ENCODE assay signal across 18 mouse cellular contexts in genomic region chr3:129195036-129195435, GRCm38 (mm10). TPM values are rescaled to one million over a fixed set of nuclear protein-coding genes. Genes with fewer than 3 reads are reported as not detected.
A peak's percentile ranks its signal among the peaks of the same experiment; 100 is the strongest.
DNase-seq lines count a peak whose midpoint lies in the region; ATAC-seq and TF ChIP-seq lines count a peak whose summit lies in the region.
"Had no signal": no experiment of that assay in that cellular context is flagged by ENCODE, and none has a peak within 500 bp of the region (broad histone marks: within the 10 kb centered on the region; RNA-seq: fewer than 3 reads in every experiment).

No protein-coding gene starts in this region.

- no peak overlapping the region for H3K9ac ChIP-seq in intestine, embryonic 14.5 days (ENCODE audit: low read length)
- no peak overlapping the region for H3K9ac ChIP-seq in intestine, postnatal 0 days (ENCODE audit: low read depth, low read length)
- no peak overlapping the region for H3K9ac ChIP-seq in limb, embryonic 11.5 days (ENCODE audit: low read length)
- H3K9ac ChIP-seq: heart, embryonic 12.5 days; liver, embryonic 13.5 days; lung, embryonic 15.5 days had no signal

- no peaks in the 10 kb centered on the region for H3K36me3 ChIP-seq in intestine, embryonic 14.5 days (ENCODE audit: control insufficient read depth, insufficient read depth, low read length)
- H3K36me3 ChIP-seq in intestine, postnatal 0 days (ENCODE audit: control insufficient read depth, insufficient read depth), result no peaks in the 10 kb centered on the region
- no peaks in the 10 kb centered on the region for H3K36me3 ChIP-seq in limb, embryonic 11.5 days (ENCODE audit: control insufficient read depth, insufficient read depth, low read length)
- H3K36me3 ChIP-seq: heart, embryonic 12.5 days; liver, embryonic 13.5 days; lung, embryonic 15.5 days had no signal

- no peak overlapping the region for H3K27ac ChIP-seq in intestine, embryonic 14.5 days (ENCODE audit: low read depth)
- H3K27ac ChIP-seq in intestine, postnatal 0 days (ENCODE audit: low read depth, low read length), result no peak overlapping the region
- no peak overlapping the region for H3K27ac ChIP-seq in limb, embryonic 11.5 days (replicated peaks; ENCODE audit: low read depth, low read length)
- H3K27ac ChIP-seq: liver, embryonic 13.5 days; lung, embryonic 15.5 days had no signal

- no peak for TF ChIP-seq POLR2A in brain, embryonic 14.5 days (IDR thresholded peaks at IDR 0.05; ENCODE audit: borderline replicate concordance, extremely low read depth, insufficient read depth, insufficient read length, poor library complexity, severe bottlenecking)

- no peaks in the 10 kb centered on the region for H3K9me3 ChIP-seq in intestine, embryonic 14.5 days (ENCODE audit: control insufficient read depth, low read length)
- no peaks in the 10 kb centered on the region for H3K9me3 ChIP-seq in intestine, postnatal 0 days (ENCODE audit: control insufficient read depth)
- no peaks in the 10 kb centered on the region for H3K9me3 ChIP-seq in limb, embryonic 11.5 days (ENCODE audit: control insufficient read depth, low read length)
- H3K9me3 ChIP-seq: heart, embryonic 12.5 days; liver, embryonic 13.5 days; lung, embryonic 15.5 days had no signal

- 0 out of 2 replicates have a peak, but pooled peaks cover 2% of the 10 kb centered on the region for H3K4me1 ChIP-seq in intestine, embryonic 14.5 days (replicated peaks; ENCODE audit: control insufficient read depth, insufficient read depth, low read length)
- no peaks in the 10 kb centered on the region for H3K4me1 ChIP-seq in intestine, postnatal 0 days (replicated peaks; ENCODE audit: control insufficient read depth, insufficient read depth, low read length)
- H3K4me1 ChIP-seq in limb, embryonic 11.5 days (ENCODE audit: control insufficient read depth, insufficient read depth, low read length), result peaks cover 7% of the 10 kb centered on the region; the same call in 1 of the 2 replicates
- H3K4me1 ChIP-seq: liver, embryonic 13.5 days had no signal

- no peak overlapping the region for H3K4me3 ChIP-seq in intestine, embryonic 14.5 days (ENCODE audit: low read depth, low read length)
- H3K4me3 ChIP-seq in intestine, postnatal 0 days (ENCODE audit: low read depth, low read length), result no peak overlapping the region
- no peak overlapping the region for H3K4me3 ChIP-seq in limb, embryonic 11.5 days (ENCODE audit: low read depth, low read length)
- H3K4me3 ChIP-seq: heart, embryonic 12.5 days; liver, embryonic 13.5 days; lung, embryonic 15.5 days had no signal

- TF ChIP-seq CTCF in intestine, postnatal 0 days (IDR thresholded peaks at IDR 0.05; ENCODE audit: low read depth), result no peak
- TF ChIP-seq CTCF in brain, embryonic 14.5 days (IDR thresholded peaks at IDR 0.05; ENCODE audit: borderline replicate concordance, extremely low read depth, insufficient read depth, insufficient read length), result no peak

- H3K27me3 ChIP-seq in intestine, embryonic 14.5 days (replicated peaks; ENCODE audit: control insufficient read depth, insufficient read depth, low read length), result peaks cover 80% of the 10 kb centered on the region
- H3K27me3 ChIP-seq in intestine, postnatal 0 days (replicated peaks; ENCODE audit: control insufficient read depth, insufficient read depth, low read length), result peaks cover 59% of the 10 kb centered on the region
- H3K27me3 ChIP-seq in limb, embryonic 11.5 days (ENCODE audit: control insufficient read depth, insufficient read depth, low read length), result peaks cover 57% of the 10 kb centered on the region

- peak; percentile 53 for DNase-seq in embryo, embryonic 10.5 days (ENCODE audit: low spot score)
- no peak for DNase-seq in embryo, embryonic 10 days (ENCODE audit: low spot score)
- peak; percentile 63 for DNase-seq in intestine, embryonic 14.5 days (ENCODE audit: low spot score)
- DNase-seq in brain, embryonic 14.5 days (ENCODE audit: low read depth), result peak; percentile 43
- DNase-seq in limb, embryonic 11.5 days (ENCODE audit: low spot score), result peak; percentile 63
- no peak for DNase-seq in gastrocnemius, adult 8-10 months (ENCODE audit: low spot score in 2 of 2)
- no peak for DNase-seq in MN1 (ENCODE audit: low spot score)
- DNase-seq: adrenal gland, postnatal 10 days; cerebellum, adult 8-10 months; heart, postnatal 36 days; liver, embryonic 13.5 days had no signal

- ATAC-seq in intestine, embryonic 14.5 days (replicated peaks; ENCODE audit: low FRiP score, low TSS enrichment, low read depth), result no peak
- no peak for ATAC-seq in intestine, postnatal 0 days
- no peak for ATAC-seq in limb, embryonic 11.5 days (ENCODE audit: insufficient number of reproducible peaks, low FRiP score, low TSS enrichment, low read depth)

- 12% methylated on average over 16 of the region's 16 CpGs for WGBS in intestine, embryonic 14.5 days
- WGBS in intestine, postnatal 0 days, result 28% methylated on average over 16 of the region's 16 CpGs
- 1% methylated on average over 16 of the region's 16 CpGs for WGBS in limb, embryonic 11.5 days

- H3K4me2 ChIP-seq in intestine, embryonic 14.5 days (ENCODE audit: low read length), result no peak overlapping the region
- H3K4me2 ChIP-seq in intestine, postnatal 0 days (replicated peaks; ENCODE audit: low read depth), result no peak overlapping the region
- H3K4me2 ChIP-seq in limb, embryonic 11.5 days (ENCODE audit: low read depth, severe bottlenecking), result no peak overlapping the region
- H3K4me2 ChIP-seq: heart, embryonic 12.5 days; liver, embryonic 13.5 days; lung, embryonic 15.5 days had no signal

RNA-seq across cellular contexts. Expression of gene Pitx2, which starts 4.6 kb away (rescaled TPM):
- polyA plus RNA-seq in intestine, embryonic 14.5 days (2014; fragmentation: Nextera tagmentation; extraction: Ambion mirVana), result 35.6 and 48.0 TPM in 2 replicates
- 12.3 and 18.3 TPM in 2 replicates for polyA plus RNA-seq in intestine, postnatal 0 days (2015; fragmentation: Nextera tagmentation; extraction: Ambion mirVana)
- polyA plus RNA-seq in brain, embryonic 14.5 days (2012; rRNA removed), result 17.2 and 18.6 TPM in 2 replicates
- 37.6 and 43.1 TPM in 2 replicates for polyA plus RNA-seq in limb, embryonic 11.5 days (2014; fragmentation: Nextera tagmentation; extraction: Ambion mirVana)
- 1 to 10 TPM; 4.0 to 6.1 (median 5.5) TPM for total RNA-seq in gastrocnemius, adult 8-10 months (2022)
- total RNA-seq: layer of hippocampus, postnatal 25 days; left cerebral cortex, postnatal 36 days; neutrophil, adult 5-6 weeks had no signal
- polyA plus RNA-seq: cortical plate, adult 2 months had no signal

Comparison
In these comparisons a context has a peak if more than half of its experiments do, and no peak if none do; other contexts are left out.
1. DNase-seq: peak in embryo, embryonic 10.5 days (single experiment), intestine, embryonic 14.5 days (single experiment), brain, embryonic 14.5 days (single experiment) and limb, embryonic 11.5 days (single experiment); none in embryo, embryonic 10 days (single experiment), gastrocnemius, adult 8-10 months (0 of 2) and MN1 (single experiment).